Mouse (Mus musculus) kidney, embryonic 14.5 days (tissue): ENCODE results near the gene Rps11. TPM values are rescaled to one million over a fixed set of nuclear protein-coding genes. Genes with fewer than 3 reads are reported as not detected.

Experiments
- ATAC-seq: fragments of 200-750 bp; cut with Nextera tagmentation; 2 replicates; pipeline ENCODE4 v1.8.0; 2017; ENCODE audit warnings: moderate number of reproducible peaks, mild to moderate bottlenecking, moderate TSS enrichment, moderate library complexity; ENCODE audit not compliant: low FRiP score, low TSS enrichment
- H3K27ac ChIP-seq: fragments of 300-500 bp; sonication (generic); 2 replicates; pipeline ENCODE4 v1.5.1; 2014; ENCODE audit warnings: low read depth, mild to moderate bottlenecking, low read length, moderate library complexity, mixed read lengths
- H3K27me3 ChIP-seq: fragments of 300-500 bp; sonication (generic); 2 replicates; pipeline ENCODE4 v1.6.1; 2014; ENCODE audit warnings: mild to moderate bottlenecking, low read length; ENCODE audit not compliant: control insufficient read depth, insufficient read depth
- H3K36me3 ChIP-seq: fragments of 300-500 bp; sonication (generic); 2 replicates; pipeline ENCODE4 v1.6.1; 2014; ENCODE audit warnings: low read length, mixed read lengths; ENCODE audit not compliant: control insufficient read depth, insufficient read depth
- H3K4me1 ChIP-seq: fragments of 300-500 bp; sonication (generic); 2 replicates; pipeline ENCODE4 v1.6.1; 2014; ENCODE audit warnings: low read length, mixed read lengths; ENCODE audit not compliant: control insufficient read depth, insufficient read depth
- H3K4me2 ChIP-seq: fragments of 300-500 bp; sonication (generic); replicated peaks from 2 replicates; pipeline ENCODE4 v1.6.1; 2014; ENCODE audit warnings: low read depth, mild to moderate bottlenecking, low read length
- H3K4me3 ChIP-seq: fragments of 300-500 bp; sonication (generic); 2 replicates; pipeline ENCODE4 v1.5.1; 2014; ENCODE audit warnings: mild to moderate bottlenecking, low read length
- H3K9ac ChIP-seq: fragments of 300-500 bp; sonication (generic); 2 replicates; pipeline ENCODE4 v1.6.1; 2014; ENCODE audit warnings: low read depth, mild to moderate bottlenecking, low read length, moderate library complexity
- H3K9me3 ChIP-seq: fragments of 300-500 bp; sonication (generic); 2 replicates; pipeline ENCODE4 v1.6.1; 2016; ENCODE audit warnings: low read length; ENCODE audit not compliant: control insufficient read depth
- WGBS: fragments of 180-500 bp; shearing (Covaris S2); extraction: QIAGEN DNeasy Blood & Tissue Kit; methylation state at CpG from one replicate; pipeline ENCODE4 v1.1.7; 2014; 5-methylcytosine and 5-hydroxymethylcytosine counted together
- polyA plus RNA-seq: library from polyadenylated mRNA; unstranded; fragments of >200 nt; fragmentation: Nextera tagmentation; extraction: Ambion mirVana; gene quantifications from 2 replicates; pipeline ENCODE4 v1.2.1, GENCODE M21; 2014

Rps11 gene
- polyA plus RNA-seq, 1 experiment from 2014 or later, result 1,882 TPM

DNA sequence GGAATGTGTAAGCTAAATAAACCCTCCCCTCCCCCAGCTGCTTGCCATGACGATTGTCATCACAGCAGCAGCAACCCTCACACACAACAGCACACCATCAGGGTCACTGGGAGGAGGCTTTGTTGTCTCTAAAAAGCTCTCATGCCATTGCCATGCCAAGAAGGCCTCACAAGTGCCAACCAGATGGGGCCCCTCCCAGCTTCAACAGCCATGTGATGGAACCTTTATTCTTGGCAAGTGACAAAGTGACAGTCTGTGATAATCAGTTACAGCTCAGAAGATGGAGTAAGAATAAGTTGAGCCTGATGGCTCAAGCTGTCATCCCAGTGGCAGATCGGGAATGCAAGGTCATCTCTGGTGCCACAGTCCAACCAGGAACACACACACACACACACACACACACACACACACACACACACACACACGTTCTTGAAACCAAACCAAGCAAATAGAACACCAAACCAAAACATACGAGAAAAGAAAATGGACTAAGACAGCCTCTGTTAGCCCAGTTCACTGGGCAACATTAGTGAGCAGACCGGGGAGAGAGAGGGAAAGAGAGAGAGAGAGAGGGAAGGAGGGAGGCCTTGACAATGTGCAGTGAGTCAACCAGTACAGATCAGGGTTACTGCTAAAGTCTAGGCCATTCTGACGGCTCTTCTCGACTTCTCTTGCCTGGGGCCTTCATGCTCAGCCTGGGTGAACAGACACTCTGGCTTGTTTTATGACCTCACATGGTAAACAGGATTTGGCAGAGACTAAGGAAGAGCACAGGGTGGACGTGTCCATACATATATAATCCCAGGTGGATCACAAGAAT, 15.9 kb upstream of the Rps11 start:
- Histone ChIP-seq H3K9me3 (no peaks in the 10 kb centered on the region), H3K9ac (no peak overlapping the region), H3K4me1 (no peaks in the 10 kb centered on the region), H3K27ac (no peak overlapping the region), H3K4me2 (no peak overlapping the region), H3K36me3 (peaks cover 31% of the 10 kb centered on the region), H3K27me3 (0 out of 2 replicates have a peak, but pooled peaks cover 6% of the 10 kb centered on the region), H3K4me3 (no peak overlapping the region)
- no peak for ATAC-seq
- 75% methylated on average over 8 of the region's 8 CpGs for WGBS

- Histone ChIP-seq H3K4me1 (peaks cover 4% of the 10 kb centered on the region; the same call in 1 of the 2 replicates), H3K9me3 (no peaks in the 10 kb centered on the region), H3K9ac (no peak overlapping the region), H3K27ac (no peak overlapping the region), H3K4me3 (no peak overlapping the region), H3K4me2 (no peak overlapping the region), H3K36me3 (peaks cover 18% of the 10 kb centered on the region), H3K27me3 (0 out of 2 replicates have a peak, but pooled peaks cover 6% of the 10 kb centered on the region)
- no peak for ATAC-seq
- WGBS, result 83% methylated on average over 1 of the region's 1 CpGs
Observed at GRCm38 (mm10) chr7:45138403-45138802, 14.2 kb upstream of the Rps11 start.

- peaks cover 9% of the 10 kb centered on the region for H3K36me3 ChIP-seq
- no peak overlapping the region for H3K4me3 ChIP-seq
- 79% methylated on average over 12 of the region's 12 CpGs for WGBS
- H3K9me3 ChIP-seq, result no peaks in the 10 kb centered on the region
- H3K4me2 ChIP-seq, result no peak overlapping the region
- H3K27ac ChIP-seq, result no peak overlapping the region
- no peak overlapping the region for H3K9ac ChIP-seq
- peaks cover 4% of the 10 kb centered on the region; the same call in 1 of the 2 replicates for H3K4me1 ChIP-seq
- H3K27me3 ChIP-seq, result 0 out of 2 replicates have a peak, but pooled peaks cover 6% of the 10 kb centered on the region
- ATAC-seq, result no peak
Observed at GRCm38 (mm10) chr7:45137171-45138006, 13.2 kb upstream of the Rps11 start.

DNA sequence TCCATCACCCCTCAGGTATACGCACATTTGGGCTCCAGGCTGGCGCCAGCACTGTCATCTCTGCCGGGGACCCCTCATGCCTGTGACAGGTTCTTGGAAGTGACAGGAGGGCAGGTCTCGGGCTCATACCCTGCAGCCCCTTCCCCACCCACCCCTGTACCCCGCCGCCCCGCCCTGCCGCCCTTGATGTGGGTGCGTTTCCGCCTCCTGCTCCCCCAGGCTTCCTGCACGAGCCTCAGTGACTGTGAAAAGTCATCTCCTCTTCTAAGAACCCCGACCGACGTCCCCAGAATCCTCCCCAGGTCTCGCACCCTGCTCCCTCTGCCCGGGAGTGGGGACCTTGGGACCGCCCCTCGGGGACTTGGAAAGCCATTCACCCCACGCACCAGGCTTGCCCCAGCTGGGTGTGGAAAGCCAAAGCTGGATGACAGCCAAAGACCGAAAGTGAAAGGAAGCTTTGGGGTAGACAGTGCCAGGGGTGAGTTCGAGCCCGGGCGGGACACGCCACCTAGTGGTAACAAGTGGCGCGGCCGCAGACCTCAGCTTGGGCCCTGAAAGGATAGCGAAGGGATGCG, 11.8 kb upstream of the Rps11 start, which contains the start of the genes Gm45713 and Flt3l:
Gene Gm45713, minus strand, starts transcription at position 239 of the 575 bp plus-strand sequence.
Gene Flt3l, minus strand, starts transcription at position 440 of the 575 bp plus-strand sequence.
- Histone ChIP-seq H3K4me1 (peaks cover 4% of the 10 kb centered on the region; the same call in 1 of the 2 replicates), H3K4me3 (peak within 1 kb of the TSS; percentile 49), H3K36me3 (no peaks in the 10 kb centered on the region), H3K9ac (peak within 1 kb of the TSS; percentile 63), H3K27me3 (0 out of 2 replicates have a peak, but pooled peaks cover 6% of the 10 kb centered on the region), H3K4me2 (peak within 1 kb of the TSS; percentile 67), H3K27ac (no peak within 1 kb of the TSS), H3K9me3 (no peaks in the 10 kb centered on the region)
- 3% methylated on average over 29 of the region's 29 CpGs for WGBS
- peak; percentile 87 for ATAC-seq

DNA sequence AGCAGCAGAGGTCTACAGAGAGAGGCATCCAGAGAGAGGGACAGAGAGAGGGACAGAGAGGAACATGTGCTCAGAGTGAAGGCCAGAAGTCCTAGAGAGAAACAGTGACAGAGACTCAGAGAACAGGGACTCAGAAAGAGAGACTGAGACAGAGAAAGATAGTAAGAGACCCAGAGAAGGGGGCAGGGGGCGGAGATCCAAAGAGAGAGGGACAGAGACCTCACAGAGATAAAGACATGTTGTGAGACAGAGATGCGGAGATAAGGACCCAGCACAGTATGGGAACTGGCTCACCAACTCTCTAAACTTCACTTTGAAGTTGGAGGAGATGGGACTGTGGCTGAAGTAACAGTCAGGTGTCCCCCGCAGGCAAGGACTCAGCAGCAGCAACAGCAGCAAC, 11.1 kb upstream of the Rps11 start:
- H3K27ac ChIP-seq, result no peak overlapping the region
- peaks cover 4% of the 10 kb centered on the region; the same call in 1 of the 2 replicates for H3K4me1 ChIP-seq
- H3K9ac ChIP-seq, result no peak overlapping the region
- no peaks in the 10 kb centered on the region for H3K36me3 ChIP-seq
- WGBS, result 87% methylated on average over 3 of the region's 3 CpGs
- H3K4me3 ChIP-seq, result no peak overlapping the region
- no peaks in the 10 kb centered on the region for H3K9me3 ChIP-seq
- 0 out of 2 replicates have a peak, but pooled peaks cover 6% of the 10 kb centered on the region for H3K27me3 ChIP-seq
- peak overlapping the region; percentile 67; the same call in 1 of the 2 replicates for H3K4me2 ChIP-seq
- no peak for ATAC-seq

DNA sequence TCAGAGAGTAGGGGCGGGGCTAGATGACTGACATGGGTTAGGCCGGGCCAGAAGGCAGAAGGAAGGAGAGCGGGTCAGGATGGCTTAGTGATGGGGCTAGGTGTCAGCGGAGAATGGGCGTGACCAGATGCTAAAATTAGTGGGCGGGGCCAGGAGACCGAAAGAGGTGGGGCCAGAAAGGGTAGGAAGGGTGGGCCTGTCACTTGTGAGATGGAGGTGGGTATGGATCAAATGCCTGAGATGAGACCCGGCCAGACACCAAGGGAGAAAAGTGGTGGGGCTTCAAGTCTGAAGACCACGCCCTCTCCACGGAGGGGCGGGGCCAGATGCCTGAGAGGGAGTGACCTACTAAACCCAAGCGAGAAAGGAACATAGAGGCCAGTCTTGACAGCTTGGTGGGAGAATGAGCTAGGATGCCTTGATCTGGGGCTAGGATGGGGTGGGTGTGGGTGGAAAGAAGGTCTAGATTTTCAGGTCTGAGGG, 10.3 kb upstream of the Rps11 start:
- Histone ChIP-seq H3K4me3 (no peak overlapping the region), H3K27ac (no peak overlapping the region), H3K27me3 (0 out of 2 replicates have a peak, but pooled peaks cover 6% of the 10 kb centered on the region), H3K9me3 (no peaks in the 10 kb centered on the region), H3K9ac (no peak overlapping the region), H3K36me3 (no peaks in the 10 kb centered on the region), H3K4me1 (peaks cover 8% of the 10 kb centered on the region; the same call in 1 of the 2 replicates), H3K4me2 (no peak overlapping the region)
- WGBS, result 7% methylated on average over 12 of the region's 12 CpGs
- peak; percentile 9; the same call in 1 of the 2 replicates for ATAC-seq

DNA sequence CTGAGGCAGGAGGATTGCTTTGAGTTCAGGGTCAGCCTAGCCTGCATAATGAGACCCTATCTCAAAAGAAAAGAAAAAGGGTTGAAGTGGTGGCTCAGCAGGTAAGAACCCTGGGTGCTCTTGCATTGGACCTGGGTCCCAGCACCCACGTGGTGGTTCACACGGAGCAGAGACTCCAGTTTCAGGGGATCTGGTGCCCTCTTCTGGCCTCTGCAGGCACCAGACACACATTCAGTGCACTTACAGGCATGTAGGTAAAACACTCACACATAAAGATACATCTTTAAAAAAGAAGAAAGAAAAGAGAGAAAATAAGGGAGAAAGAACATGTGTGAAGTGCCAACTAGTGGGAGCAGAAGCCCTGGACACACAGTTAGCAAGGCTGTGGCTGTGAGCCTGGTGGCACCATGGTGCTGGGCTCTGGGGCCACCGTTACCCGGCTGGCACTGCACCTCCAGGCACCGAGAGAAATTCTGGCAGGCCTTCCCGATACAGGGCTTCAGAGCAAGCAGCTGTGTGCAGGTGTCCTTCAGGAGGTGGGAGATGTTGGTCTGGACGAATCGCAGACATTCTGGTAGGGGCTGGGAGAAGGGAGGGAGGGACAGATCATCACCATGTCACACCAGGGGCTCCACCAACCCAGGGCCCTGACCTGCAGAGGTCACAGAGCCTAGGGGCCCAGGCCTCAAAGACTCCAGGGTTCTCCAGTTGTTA, 9.4 kb upstream of the Rps11 start:
- 0 out of 2 replicates have a peak, but pooled peaks cover 6% of the 10 kb centered on the region for H3K27me3 ChIP-seq
- H3K4me1 ChIP-seq, result peaks cover 11% of the 10 kb centered on the region; the same call in 1 of the 2 replicates
- H3K36me3 ChIP-seq, result no peaks in the 10 kb centered on the region
- no peak for ATAC-seq
- H3K4me2 ChIP-seq, result no peak overlapping the region
- no peaks in the 10 kb centered on the region for H3K9me3 ChIP-seq
- H3K27ac ChIP-seq, result no peak overlapping the region
- no peak overlapping the region for H3K9ac ChIP-seq
- no peak overlapping the region for H3K4me3 ChIP-seq
- 77% methylated on average over 8 of the region's 8 CpGs for WGBS

GRCm38 (mm10) chr7:45131850-45132249, 7.6 kb upstream of the Rps11 start:
- Histone ChIP-seq H3K9me3 (no peaks in the 10 kb centered on the region), H3K4me3 (no peak overlapping the region), H3K36me3 (peaks cover 8% of the 10 kb centered on the region), H3K27me3 (no peaks in the 10 kb centered on the region), H3K4me2 (no peak overlapping the region), H3K4me1 (peaks cover 15% of the 10 kb centered on the region), H3K27ac (no peak overlapping the region), H3K9ac (no peak overlapping the region)
- WGBS, result 76% methylated on average over 11 of the region's 11 CpGs
- ATAC-seq, result no peak
